Mouse (Mus musculus) thymus, adult 18-20 months (tissue): ENCODE measurements around the gene Myadm.
"Not testable (repeated sequence)": the region's sequence is repeated elsewhere in the genome, so short reads cannot be mapped to it uniquely, and the experiment has no call there.

ENCODE experiments used
- DNase-seq, 2 experiments: peaks; one replicate each; pipeline ENCODE4 v3.0.0; 2022; ENCODE audit warnings: mixed read lengths in 2 of 2

Myadm gene

DNA sequence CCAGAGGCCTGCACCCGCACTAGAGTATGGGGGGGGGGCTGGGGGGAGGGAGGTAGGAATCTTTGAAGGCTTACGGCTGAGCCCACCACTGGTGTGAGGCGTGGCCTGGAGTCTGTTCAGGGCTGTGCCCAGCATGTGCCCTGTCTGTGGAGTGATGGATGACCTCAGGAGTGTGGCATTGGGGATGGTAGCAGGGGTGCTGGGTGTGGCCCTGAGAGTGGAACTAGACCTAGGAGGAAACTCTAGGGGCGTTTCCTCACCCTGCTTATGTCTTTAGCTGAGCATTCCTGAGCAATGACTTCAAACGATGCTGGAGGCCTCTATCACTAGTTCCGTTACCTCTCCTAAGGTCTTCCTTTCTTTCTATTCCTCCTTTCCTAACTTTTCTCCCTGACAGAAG is 2.3 kb downstream of the Myadm start:
- DNase-seq: no peak

DNA sequence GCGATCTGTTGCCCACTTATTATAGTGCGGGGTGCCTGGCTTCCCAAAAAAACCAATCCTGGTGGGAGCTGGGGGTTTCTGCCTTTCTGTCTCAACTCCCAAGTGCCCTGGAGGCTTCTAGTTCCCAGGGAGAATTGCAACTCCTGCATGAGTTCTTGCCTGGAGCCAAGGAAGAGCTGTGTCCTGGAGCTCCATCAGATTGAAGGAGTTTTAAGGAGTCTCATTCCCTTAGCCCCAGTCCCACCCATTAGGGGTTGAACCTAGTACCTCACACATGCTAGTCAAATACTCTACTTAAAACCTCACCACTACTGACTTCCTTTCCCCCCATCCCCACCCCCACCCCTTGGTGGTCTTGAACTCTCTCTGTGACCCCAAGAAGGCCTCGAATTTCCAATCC is 2.9 kb downstream of the Myadm start:
- no peak for DNase-seq

DNA sequence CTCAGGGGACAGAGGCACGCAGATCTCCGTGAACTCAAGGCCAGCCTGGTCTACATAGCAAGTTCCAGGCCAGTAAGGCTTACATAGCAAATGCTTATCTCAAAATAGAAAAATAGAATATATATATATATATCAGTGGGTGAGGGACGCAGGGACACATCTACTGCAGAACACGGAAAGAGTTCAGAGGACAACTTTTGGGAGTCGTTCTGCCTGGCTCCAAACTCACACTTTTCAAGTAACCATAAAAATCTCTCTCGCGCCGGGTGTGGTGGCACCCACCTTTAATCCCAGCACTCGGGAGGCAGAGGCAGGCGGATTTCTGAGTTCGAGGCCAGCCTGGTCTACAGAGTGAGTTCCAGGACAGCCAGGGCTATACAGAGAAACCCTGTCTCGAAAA is 3.4 kb downstream of the Myadm start:
- not testable (repeated sequence) for DNase-seq

GRCm38 (mm10) chr7:3292791-3293190 is 3.9 kb downstream of the Myadm start:
- DNase-seq: peak; percentile 42 to 52

- no peak for DNase-seq
Measured at GRCm38 (mm10) chr7:3294794-3295193, 5.9 kb downstream of the Myadm start.

DNA sequence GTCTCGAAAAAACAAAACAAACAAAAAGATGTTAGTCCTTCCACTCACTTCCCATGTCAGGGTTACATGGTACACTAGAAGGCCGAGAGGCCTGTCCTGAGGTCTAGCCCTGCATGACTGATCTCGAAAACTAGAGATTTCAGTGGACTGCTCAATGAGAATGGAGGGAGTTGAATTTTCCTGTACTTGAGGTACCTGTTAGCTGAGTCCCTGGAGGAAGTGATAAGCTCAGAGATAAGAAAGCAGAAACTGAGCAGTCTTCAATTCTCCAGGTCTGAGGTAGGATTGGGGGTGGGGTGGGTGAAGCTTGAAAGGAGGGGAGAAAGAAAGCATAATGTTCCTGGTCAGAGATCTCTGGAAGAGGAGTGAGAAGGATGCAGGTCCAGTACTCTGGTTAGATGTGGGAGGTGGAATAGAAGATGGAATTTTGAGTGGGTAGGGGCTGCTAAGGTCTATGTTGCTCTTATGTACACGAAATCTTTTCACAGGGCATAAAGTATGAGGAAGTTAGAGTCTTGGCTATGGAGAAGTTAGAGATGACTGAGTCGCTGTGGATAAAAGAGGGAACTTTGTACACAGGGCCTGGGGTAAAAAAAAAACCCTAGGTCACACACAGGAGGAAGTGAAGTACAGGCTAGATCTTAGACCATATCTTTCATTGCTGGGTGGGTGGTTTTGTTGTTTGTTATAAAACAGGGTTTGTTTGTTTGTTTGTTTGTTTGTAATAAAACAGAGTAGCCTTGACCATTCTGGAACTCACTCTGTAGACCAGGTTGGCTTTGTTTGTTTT is 6.6 kb downstream of the Myadm start:
- DNase-seq: no peak

GRCm38 (mm10) chr7:3296711-3297110 is 7.8 kb downstream of the Myadm start:
- no peak for DNase-seq

DNA sequence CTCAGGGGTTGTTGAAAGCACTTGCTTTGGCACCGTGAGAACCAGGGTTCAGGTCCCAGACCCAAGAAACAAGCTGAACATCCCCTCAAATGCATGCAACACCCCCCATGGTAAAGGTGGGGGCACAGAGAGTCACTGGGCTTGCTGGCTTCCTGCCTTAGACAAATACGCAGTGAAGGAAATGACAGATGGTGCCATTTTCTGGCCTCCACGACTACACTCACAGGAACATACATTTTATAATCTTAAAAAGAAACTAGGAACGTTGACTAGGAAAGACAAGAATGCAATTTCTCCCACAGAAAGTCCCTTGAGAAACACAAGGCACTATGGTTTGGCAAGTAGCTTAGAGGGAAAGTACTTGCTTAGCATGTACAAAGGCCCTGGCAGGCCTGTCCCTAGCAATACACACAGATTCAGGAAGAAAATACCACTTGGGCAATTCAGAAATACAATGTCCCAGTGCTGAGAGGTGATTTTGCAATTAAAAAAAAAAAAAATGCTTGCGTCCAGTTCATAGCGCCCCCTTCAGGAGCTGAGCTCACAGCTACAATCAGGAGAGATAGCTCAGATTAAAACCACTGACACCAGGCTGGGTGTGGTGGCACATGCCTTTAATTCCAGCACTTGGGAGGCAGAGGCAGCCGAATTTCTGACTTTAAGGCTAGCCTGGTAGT is 11.2 kb downstream of the Myadm start:
- DNase-seq: no peak

DNA sequence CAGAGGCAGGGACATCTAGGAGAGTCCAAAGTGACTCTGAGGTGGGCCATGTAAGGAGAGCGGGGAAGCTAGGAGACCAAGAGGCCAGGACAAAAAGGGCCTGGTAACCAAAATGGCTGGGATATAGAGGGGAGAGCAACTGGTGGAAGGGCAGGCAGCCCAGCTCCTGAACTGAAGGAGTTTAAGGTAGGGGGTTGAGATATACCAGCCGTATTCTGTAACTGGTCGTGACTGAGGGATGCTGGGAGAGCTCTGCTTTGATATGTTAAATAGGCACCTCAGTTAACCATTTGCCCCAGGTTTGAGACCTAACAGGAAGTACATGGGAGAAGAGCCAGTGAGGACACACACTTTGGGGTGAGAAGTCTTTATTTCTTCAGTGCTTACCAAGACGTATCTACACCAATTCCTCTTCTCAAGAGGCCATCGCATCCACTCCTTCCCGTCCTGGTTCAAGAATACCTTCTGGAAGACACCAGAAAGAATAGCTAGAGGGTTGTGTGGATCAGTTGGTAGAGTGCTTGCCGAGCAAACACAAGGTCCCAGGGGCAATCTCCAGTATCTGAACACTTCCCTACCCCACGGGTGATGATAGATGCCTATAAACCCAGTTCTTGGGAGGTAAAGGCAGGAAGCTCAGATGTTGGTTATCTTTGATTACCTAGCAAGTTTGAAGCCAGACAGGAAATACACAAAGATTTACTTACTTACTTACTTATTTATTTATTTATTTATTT is 12.2 kb downstream of the Myadm start:
- no peak for DNase-seq

DNA sequence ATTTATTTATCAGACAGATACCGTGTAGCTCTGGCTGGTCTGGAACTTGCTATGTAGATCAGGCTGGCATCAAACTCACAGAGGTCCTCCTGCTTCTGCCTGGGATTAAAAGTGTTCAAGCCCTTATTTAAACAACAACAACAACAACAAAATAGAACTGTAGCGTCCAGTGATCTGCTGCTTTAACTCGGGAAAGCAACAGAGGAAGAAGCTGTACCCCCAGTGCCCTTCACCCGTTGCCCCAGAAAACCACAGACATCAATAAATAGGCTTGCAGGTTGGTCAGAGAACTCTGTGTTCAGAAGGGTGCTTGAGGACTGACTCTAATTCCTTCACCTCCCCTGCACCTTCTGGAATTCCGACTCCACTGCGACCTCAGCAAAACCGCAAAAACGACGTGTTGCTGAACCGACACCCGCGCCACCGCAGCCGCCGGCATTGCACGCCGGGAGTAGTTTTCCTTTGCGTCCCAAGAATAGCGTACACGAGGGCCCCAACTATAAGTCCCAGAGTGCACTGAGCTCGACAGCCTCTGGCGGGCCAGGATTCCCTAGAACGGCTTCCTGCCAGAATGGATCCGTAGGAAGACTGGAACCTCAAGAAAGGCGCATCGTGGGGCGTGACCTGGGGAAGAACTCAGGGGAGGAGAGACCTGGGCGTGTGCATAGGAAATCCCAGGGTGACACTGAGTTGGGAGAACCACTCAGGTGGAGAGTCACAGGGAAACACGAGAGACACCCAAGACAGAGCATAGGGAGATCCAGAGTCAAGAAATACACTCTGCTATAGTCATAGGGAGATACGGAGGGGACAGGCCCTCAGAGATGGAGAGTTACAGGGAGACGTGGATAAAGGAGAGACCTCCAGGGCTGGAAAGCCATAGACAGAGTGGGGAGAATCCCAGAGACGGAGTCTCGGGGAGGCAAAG is 13.0 kb downstream of the Myadm start:
- DNase-seq: no peak

GRCm38 (mm10) chr7:3302556-3303275 is 13.8 kb downstream of the Myadm start:
- DNase-seq: no peak

DNA sequence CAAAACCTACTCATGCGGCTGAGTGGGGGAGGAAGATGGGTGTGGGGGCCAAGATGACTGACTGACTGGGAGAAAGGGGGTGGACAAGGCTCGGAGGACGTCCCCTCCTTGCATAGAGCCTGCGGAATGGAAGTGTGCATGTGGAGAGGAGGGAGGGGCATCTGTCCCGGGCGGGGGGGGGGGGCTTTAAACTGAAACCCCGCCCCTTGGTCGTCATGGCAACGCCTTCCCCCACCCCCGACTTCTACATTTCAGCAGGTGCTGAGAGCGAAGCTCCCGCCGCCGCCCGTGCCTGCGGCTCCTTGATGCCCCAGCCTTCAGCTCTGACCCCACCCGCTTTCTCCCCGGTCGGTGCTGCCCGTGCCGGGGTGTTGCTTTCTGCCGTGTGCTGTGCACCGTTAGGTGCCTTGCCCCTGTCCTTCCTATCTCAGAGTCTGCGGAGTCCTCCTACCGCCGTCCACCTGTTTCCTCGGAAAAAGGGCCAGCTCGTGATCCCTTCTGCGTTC is 14.4 kb downstream of the Myadm start:
- DNase-seq: no peak

DNA sequence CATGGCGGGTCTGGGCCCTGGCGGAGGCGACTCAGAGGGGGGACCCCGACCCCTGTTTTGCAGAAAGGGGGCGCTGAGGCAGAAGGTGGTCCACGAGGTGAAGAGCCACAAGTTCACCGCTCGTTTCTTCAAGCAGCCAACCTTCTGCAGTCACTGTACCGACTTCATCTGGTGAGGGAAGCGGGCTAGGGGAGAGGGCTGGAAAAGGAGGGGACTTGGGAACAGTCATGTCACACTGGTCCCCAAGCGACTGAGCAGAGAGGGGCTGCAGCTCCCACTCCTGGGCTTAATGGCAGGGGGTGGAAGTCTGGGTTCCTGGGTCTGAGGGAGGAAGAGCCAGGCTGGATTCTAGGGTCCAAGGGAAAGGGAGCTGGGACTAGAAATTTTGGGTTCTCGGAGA is 14.9 kb downstream of the Myadm start:
- DNase-seq: no peak

DNA sequence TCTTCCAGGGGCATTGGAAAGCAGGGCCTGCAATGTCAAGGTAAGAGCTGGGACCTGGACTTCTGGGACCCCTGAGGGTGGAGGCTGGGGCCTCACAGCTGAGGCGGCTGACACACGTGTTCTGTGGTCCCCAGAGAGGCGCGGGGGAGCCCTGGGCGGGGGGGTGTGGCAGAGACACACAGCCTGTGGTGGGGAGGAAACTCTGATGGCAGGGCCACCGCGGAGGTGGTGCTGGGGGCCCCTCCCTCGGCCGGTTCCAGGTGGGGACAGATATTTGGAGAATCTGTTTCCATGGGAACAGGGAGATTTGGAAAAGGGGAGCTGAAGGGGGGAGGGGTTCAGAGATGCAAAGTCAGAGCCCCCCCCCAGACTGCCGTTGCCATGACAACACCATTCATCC is 15.4 kb downstream of the Myadm start:
- no peak for DNase-seq

DNA sequence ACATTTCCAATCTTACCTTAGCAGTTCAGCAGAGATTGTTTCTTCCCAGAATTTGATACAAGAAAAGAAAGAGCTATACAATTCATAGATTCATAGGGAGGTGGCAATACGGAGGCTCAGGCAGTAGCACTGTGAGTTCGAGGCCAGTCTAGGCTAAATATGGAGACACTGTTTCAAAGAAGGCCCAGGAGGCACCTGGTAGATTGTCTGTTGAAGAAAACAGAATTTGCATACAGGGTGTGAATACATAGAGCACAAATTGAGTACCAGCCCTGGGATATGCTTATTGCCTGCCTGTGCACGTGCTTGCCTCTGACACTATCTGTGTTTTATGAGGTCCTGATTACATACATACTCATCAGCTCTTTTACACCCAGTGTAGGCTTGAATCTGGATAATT is 17.5 kb downstream of the Myadm start:
- DNase-seq: no peak

DNA sequence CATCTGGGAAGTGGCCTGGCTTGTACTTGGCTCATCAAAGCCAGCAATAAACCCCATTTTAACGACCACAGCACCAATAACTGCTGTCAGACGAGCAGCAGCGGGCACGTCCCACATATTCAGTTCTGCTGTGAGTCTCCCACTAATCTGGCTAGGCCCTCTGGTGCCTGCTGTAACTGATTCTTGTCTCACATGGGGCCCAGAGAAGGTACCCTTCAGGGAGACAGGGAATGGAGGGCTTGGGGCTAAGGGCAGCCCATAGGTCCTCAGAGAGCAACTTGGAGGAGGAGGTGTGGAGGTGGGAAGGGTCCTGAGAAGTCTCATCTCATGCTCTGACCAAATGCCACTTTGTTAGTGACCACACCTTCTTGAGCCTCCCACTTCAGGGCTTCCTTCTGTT is 19.8 kb downstream of the Myadm start:
- DNase-seq: no peak

DNA sequence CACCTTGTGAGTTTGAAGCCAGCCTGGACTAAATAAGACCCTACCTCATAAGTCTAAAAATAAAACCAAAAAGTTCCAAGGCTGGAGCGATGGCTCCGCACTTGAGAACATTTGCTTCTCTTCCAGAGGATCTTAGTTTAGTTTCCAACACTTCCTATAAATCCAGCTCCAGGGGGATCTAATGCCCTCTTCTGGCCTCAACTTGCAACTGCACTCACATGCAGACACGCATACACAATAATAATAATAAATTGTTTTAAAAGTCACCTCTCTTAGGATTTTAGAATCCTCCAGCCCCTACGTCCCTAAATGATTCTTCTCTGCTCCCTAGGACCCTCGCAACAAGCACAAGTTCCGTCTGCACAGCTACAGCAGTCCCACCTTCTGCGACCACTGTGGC is 21.4 kb downstream of the Myadm start:
- no peak for DNase-seq

DNA sequence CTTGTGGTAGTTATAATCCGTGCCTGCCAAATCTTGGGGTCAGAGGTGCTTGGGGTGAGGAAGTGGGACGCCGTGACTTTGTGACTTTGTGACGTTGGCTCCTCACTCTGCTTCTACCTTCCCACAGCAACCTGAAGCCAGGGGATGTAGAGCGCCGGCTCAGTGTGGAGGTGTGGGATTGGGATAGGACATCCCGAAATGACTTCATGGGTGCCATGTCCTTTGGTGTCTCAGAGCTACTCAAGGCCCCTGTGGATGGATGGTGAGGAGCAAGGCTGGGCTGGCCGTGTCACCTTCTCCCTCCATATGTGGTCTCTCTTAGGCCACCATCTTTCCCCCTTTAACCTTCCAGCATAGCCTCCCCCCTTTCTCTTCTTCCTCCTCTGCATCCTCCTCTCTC is 24.7 kb downstream of the Myadm start:
- no peak for DNase-seq

DNA sequence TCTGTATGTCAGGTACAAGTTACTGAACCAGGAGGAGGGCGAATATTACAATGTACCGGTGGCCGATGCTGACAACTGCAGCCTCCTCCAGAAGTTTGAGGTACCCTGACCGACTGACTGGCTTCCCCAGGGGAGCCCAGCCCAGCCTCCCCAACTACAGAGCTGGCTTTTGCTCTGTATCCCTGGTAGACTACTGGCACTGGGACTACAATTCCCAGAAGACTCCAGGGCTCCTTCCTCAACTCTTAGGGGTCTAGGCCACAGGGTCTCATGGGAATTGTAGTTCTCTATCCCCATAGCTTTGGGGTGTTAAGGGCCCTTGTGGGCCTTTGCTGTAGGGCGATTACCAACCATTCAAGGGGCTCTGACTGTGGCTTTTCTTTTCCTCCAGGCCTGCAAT is 25.2 kb downstream of the Myadm start:
- no peak for DNase-seq

DNA sequence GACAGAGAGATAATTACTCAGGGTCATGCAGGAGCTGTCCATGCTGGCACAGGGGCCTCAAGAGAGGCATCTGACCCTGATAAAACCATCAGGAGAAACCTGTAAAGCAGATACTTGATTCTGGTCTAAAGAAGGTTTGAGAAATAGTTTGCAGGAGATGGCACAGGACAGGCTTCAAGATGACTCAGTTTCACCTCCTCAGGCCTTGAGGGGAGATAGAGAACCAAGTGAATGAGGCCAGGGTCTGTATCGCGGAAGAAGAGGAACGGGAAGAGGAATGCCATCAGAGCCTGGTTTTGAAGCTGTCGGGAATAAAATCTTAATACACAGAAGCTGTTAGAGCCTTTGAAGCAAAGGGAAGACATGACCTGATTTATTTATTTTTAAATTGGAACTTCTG is 28.8 kb downstream of the Myadm start:
- no peak for DNase-seq

GRCm38 (mm10) chr7:3320856-3321255 is 32.0 kb downstream of the Myadm start:
- no peak for DNase-seq

- no peak for DNase-seq
Measured at GRCm38 (mm10) chr7:3323826-3324225, 34.9 kb downstream of the Myadm start.
